Mouse (Mus musculus) embryonic fibroblast, embryonic 13.5 days (primary cell): ENCODE measurements around the gene Rpl12.

Experiments used
- CTCF ChIP-seq: IDR thresholded peaks from 2 replicates; pipeline ENCODE4 v1.5.1; 2011; ENCODE audit warnings: mild to moderate bottlenecking, control low read depth, low read length, moderate library complexity, borderline replicate concordance; ENCODE audit not compliant: insufficient read depth
- POLR2A ChIP-seq: IDR thresholded peaks from 2 replicates; pipeline ENCODE4 v1.6.1; 2011; ENCODE audit warnings: low read depth, mild to moderate bottlenecking, control low read depth, low read length, moderate library complexity

DNA sequence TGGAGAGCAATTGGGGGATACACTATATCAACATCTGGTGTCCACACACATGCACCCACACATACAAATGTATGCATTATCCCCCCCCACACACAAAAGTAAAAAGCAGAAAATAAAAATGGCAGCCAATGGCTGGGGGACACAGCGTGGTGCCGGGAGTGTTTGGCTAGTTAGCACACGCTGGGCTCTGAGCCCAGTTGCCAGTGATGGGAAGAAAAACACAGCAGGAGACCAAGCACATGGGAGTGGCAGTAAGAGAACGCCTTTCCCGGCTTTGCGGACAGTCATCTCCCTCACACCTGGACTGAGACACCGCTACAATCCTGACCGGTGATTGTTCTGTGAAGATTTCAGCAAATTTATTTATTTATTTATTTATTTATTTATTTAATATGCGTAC is 9.9 kb downstream of the Rpl12 start:
- TF ChIP-seq CTCF (no peak), POLR2A (no peak)
